Mouse (Mus musculus) limb, embryonic 14.5 days (tissue): ENCODE data around the gene Ssrp1. TPM values are rescaled to one million over a fixed set of nuclear protein-coding genes. Genes with fewer than 3 reads are reported as not detected.

ENCODE experiments used
- ATAC-seq: fragments of 200-750 bp; cut with Nextera tagmentation; 2 replicates; pipeline ENCODE4 v1.8.0; 2017; ENCODE audit warnings: low read depth, moderate number of reproducible peaks, moderate TSS enrichment; ENCODE audit not compliant: low FRiP score
- DNase-seq: peaks from one replicate; pipeline ENCODE4 v3.0.0-alpha.2; 2015; ENCODE audit warnings: low spot score
- H3K27ac ChIP-seq: fragments of 300-500 bp; sonication (generic); replicated peaks from 2 replicates; pipeline ENCODE4 v1.5.1; 2014; ENCODE audit warnings: low read depth, mild to moderate bottlenecking, low read length, moderate library complexity, mixed read lengths
- H3K27me3 ChIP-seq: fragments of 300-500 bp; sonication (generic); 2 replicates; pipeline ENCODE4 v1.6.1; 2014; ENCODE audit warnings: low read length, mixed read lengths; ENCODE audit not compliant: control insufficient read depth, insufficient read depth
- H3K36me3 ChIP-seq: fragments of 300-500 bp; sonication (generic); 2 replicates; pipeline ENCODE4 v1.6.1; 2014; ENCODE audit warnings: mild to moderate bottlenecking, low read length, moderate library complexity, mixed read lengths; ENCODE audit not compliant: control insufficient read depth, insufficient read depth
- H3K4me1 ChIP-seq: fragments of 300-500 bp; sonication (generic); 2 replicates; pipeline ENCODE4 v1.6.1; 2014; ENCODE audit warnings: antibody characterized with exemption, low read length, mixed read lengths; ENCODE audit not compliant: control insufficient read depth, insufficient read depth
- H3K4me2 ChIP-seq: fragments of 300-500 bp; sonication (generic); replicated peaks from 2 replicates; pipeline ENCODE4 v1.6.1; 2014; ENCODE audit warnings: low read depth, mild to moderate bottlenecking, low read length, moderate library complexity; ENCODE audit not compliant: severe bottlenecking
- H3K4me3 ChIP-seq: fragments of 300-500 bp; sonication (generic); replicated peaks from 2 replicates; pipeline ENCODE4 v1.5.1; 2014; ENCODE audit warnings: low read length
- H3K9ac ChIP-seq: fragments of 300-500 bp; sonication (generic); 2 replicates; pipeline ENCODE4 v1.6.1; 2014; ENCODE audit warnings: mild to moderate bottlenecking, low read depth, low read length, moderate library complexity; ENCODE audit not compliant: severe bottlenecking
- H3K9me3 ChIP-seq: fragments of 300-500 bp; sonication (generic); 2 replicates; pipeline ENCODE4 v1.6.1; 2016; ENCODE audit warnings: low read length; ENCODE audit not compliant: control insufficient read depth
- POLR2A ChIP-seq: fragments of 200-500 bp; IDR thresholded peaks from 2 replicates; pipeline ENCODE4 v1.8.0; 2012; ENCODE audit warnings: inconsistent platforms, mild to moderate bottlenecking, moderate library complexity, borderline replicate concordance; ENCODE audit not compliant: insufficient read depth, insufficient read length; ENCODE audit errors: extremely low read depth
- WGBS: fragments of 180-500 bp; shearing (Covaris S2); extraction: QIAGEN DNeasy Blood & Tissue Kit; methylation state at CpG from one replicate; pipeline ENCODE4 v1.1.7; 2014; 5-methylcytosine and 5-hydroxymethylcytosine counted together
- polyA plus RNA-seq, 2 experiments: library from polyadenylated mRNA; depleted of rRNA in 1 of 2; stranded (reverse) in 1 of 2; unstranded in 1 of 2; fragments of >200 nt; fragmentation: Nextera tagmentation in 1 of 2; extraction: Ambion mirVana in 1 of 2; gene quantifications; 2 replicates each; pipeline versions ENCODE4 v1.2.1 to v1.2.3; 2012 to 2014

The Ssrp1 gene
- polyA plus RNA-seq, 2 experiments = 242 to 256 TPM

GRCm38 (mm10) chr2:85095906-85096305 is 58.9 kb downstream of the Ssrp1 start:
- 56% methylated on average over 5 of the region's 5 CpGs for WGBS
- DNase-seq = no peak

More at GRCm38 (mm10) chr2:85095906-85096305, 58.9 kb downstream of the Ssrp1 start:
- Histone ChIP-seq H3K36me3 (no peaks in the 10 kb centered on the region), H3K4me2 (no peak overlapping the region), H3K4me3 (no peak overlapping the region), H3K27me3 (no peaks in the 10 kb centered on the region), H3K9ac (no peak overlapping the region), H3K9me3 (no peaks in the 10 kb centered on the region), H3K4me1 (no peaks in the 10 kb centered on the region), H3K27ac (no peak overlapping the region)
- no peak for ATAC-seq
- no peak for TF ChIP-seq POLR2A

Other genes with a start within 250 kb of the Ssrp1 start
- 20.9 and 24.6 TPM in 2 replicates for gene Ube2l6, start 238.4 kb upstream of the Ssrp1 start, polyA plus RNA-seq (2012; rRNA removed)
- gene Ube2l6, start 238.4 kb upstream of the Ssrp1 start, polyA plus RNA-seq (2014; fragmentation: Nextera tagmentation; extraction: Ambion mirVana) = 33.5 and 37.2 TPM in 2 replicates
- 0.06 and 0.24 TPM in 2 replicates for gene Smtnl1, start 214.6 kb upstream of the Ssrp1 start, polyA plus RNA-seq (2012; rRNA removed)
- 0.22 and 0.55 TPM in 2 replicates for gene Smtnl1, start 214.6 kb upstream of the Ssrp1 start, polyA plus RNA-seq (2014; fragmentation: Nextera tagmentation; extraction: Ambion mirVana)
- gene Timm10, start 210.2 kb upstream of the Ssrp1 start, polyA plus RNA-seq (2012; rRNA removed) = 52.3 and 59.7 TPM in 2 replicates
- gene Timm10, start 210.2 kb upstream of the Ssrp1 start, polyA plus RNA-seq (2014; fragmentation: Nextera tagmentation; extraction: Ambion mirVana) = 56.0 and 58.4 TPM in 2 replicates
- 25.8 and 35.9 TPM in 2 replicates for gene Slc43a1, start 198.4 kb upstream of the Ssrp1 start, polyA plus RNA-seq (2012; rRNA removed)
- 15.5 and 18.5 TPM in 2 replicates for gene Slc43a1, start 198.4 kb upstream of the Ssrp1 start, polyA plus RNA-seq (2014; fragmentation: Nextera tagmentation; extraction: Ambion mirVana)
- gene Rtn4rl2, start 150.5 kb upstream of the Ssrp1 start, polyA plus RNA-seq (2012; rRNA removed) = 4.5 and 6.5 TPM in 2 replicates
- gene Rtn4rl2, start 150.5 kb upstream of the Ssrp1 start, polyA plus RNA-seq (2014; fragmentation: Nextera tagmentation; extraction: Ambion mirVana) = 1.5 and 1.9 TPM in 2 replicates
- gene Slc43a3, start 100.7 kb upstream of the Ssrp1 start, polyA plus RNA-seq (2012; rRNA removed) = 73.2 and 85.5 TPM in 2 replicates
- 32.1 and 34.9 TPM in 2 replicates for gene Slc43a3, start 100.7 kb upstream of the Ssrp1 start, polyA plus RNA-seq (2014; fragmentation: Nextera tagmentation; extraction: Ambion mirVana)
- 0.80 and 1.0 TPM in 2 replicates for gene Prg2, start 56.8 kb upstream of the Ssrp1 start, polyA plus RNA-seq (2012; rRNA removed)
- gene Prg2, start 56.8 kb upstream of the Ssrp1 start, polyA plus RNA-seq (2014; fragmentation: Nextera tagmentation; extraction: Ambion mirVana) = not detected in 2 replicates
- gene Prg3, start 49.0 kb upstream of the Ssrp1 start, polyA plus RNA-seq (2012; rRNA removed) = 0.08 TPM in 1 of 2 replicates, not detected in the other
- 0.21 TPM in 1 of 2 replicates, not detected in the other for gene Prg3, start 49.0 kb upstream of the Ssrp1 start, polyA plus RNA-seq (2014; fragmentation: Nextera tagmentation; extraction: Ambion mirVana)
- 0.45 and 0.69 TPM in 2 replicates for gene P2rx3, start 228 bp downstream of the Ssrp1 start, polyA plus RNA-seq (2012; rRNA removed)
- gene P2rx3, start 228 bp downstream of the Ssrp1 start, polyA plus RNA-seq (2014; fragmentation: Nextera tagmentation; extraction: Ambion mirVana) = 0.43 and 0.81 TPM in 2 replicates
- 85.9 and 110 TPM in 2 replicates for gene Tnks1bp1, start 10.8 kb downstream of the Ssrp1 start, polyA plus RNA-seq (2012; rRNA removed)
- 16.8 and 17.0 TPM in 2 replicates for gene Tnks1bp1, start 10.8 kb downstream of the Ssrp1 start, polyA plus RNA-seq (2014; fragmentation: Nextera tagmentation; extraction: Ambion mirVana)
- gene Aplnr, start 99.0 kb downstream of the Ssrp1 start, polyA plus RNA-seq (2012; rRNA removed) = 37.0 and 38.2 TPM in 2 replicates
- 47.3 and 47.9 TPM in 2 replicates for gene Aplnr, start 99.0 kb downstream of the Ssrp1 start, polyA plus RNA-seq (2014; fragmentation: Nextera tagmentation; extraction: Ambion mirVana)
- gene Lrrc55, start 160.0 kb downstream of the Ssrp1 start, polyA plus RNA-seq (2012; rRNA removed) = 1.3 and 1.7 TPM in 2 replicates
- 0.91 and 1.0 TPM in 2 replicates for gene Lrrc55, start 160.0 kb downstream of the Ssrp1 start, polyA plus RNA-seq (2014; fragmentation: Nextera tagmentation; extraction: Ambion mirVana)